Mouse (Mus musculus): ENCODE results near the gene Stat5a.

DNA sequence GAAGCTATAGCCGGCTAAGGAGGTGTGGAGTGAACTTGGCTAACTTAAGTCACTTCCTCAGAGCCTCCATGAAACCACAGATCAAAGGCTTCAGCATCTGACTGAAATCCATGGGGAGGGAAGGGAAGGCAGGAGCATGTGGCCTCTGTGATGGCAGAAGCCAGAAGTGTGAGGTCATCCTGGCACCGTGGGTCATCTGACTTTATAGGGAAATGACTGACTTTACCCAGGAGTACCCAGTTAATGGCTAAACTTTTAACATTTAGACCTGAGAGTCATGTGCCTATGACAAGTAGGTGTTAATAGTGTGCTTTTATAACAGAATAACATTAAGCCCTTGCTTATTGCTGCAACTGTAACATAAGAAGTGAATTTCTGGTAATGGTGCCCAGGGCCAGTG, 49.0 kb downstream of the Stat5a start:
- no peak for TF ChIP-seq CTCF (IDR thresholded peaks at IDR 0.05; ENCODE audit: low read depth)
- no peak for TF ChIP-seq EP300 (IDR thresholded peaks at IDR 0.05; ENCODE audit: low read depth)
